Mouse (Mus musculus): ENCODE data around the gene Htr1b. TPM values are rescaled to one million over a fixed set of nuclear protein-coding genes. Genes with fewer than 3 reads are reported as not detected.

Htr1b gene
- 0.16 and 0.21 TPM in 2 replicates for polyA plus RNA-seq (2012)

GRCm38 (mm10) chr9:81633437-81633973 lies at the start of gene Htr1b:
TSS of gene Htr1b (minus strand) at chr9:81633828.

Other genes starting within 250 kb of the Htr1b start
- 0.22 and 0.69 TPM in 2 replicates for gene Mei4, start 229.8 kb upstream of the Htr1b start, polyA plus RNA-seq (2012)